Mouse (Mus musculus) CH12.LX (cell line): ENCODE data around the gene Nek11.

Experiments used
- CTCF ChIP-seq, 2 experiments: IDR thresholded peaks in 1 of 2; conservative IDR thresholded peaks in 1 of 2; 2 replicates each; pipeline ENCODE4 v1.5.1; 2011 to 2012; ENCODE audit warnings: low read depth in 2 of 2, low read length in 2 of 2, improper control_type of control experiment in 1 of 2, inconsistent platforms in 1 of 2, mild to moderate bottlenecking in 1 of 2, moderate library complexity in 1 of 2
- EP300 ChIP-seq: IDR thresholded peaks from 2 replicates; pipeline ENCODE4 v1.6.1; 2011; ENCODE audit warnings: low read length, improper control_type of control experiment
- GABPA ChIP-seq: IDR thresholded peaks from 2 replicates; pipeline ENCODE4 v1.6.1; 2012; ENCODE audit warnings: low read depth, low read length, improper control_type of control experiment, inconsistent platforms; ENCODE audit not compliant: insufficient replicate concordance
- HCFC1 ChIP-seq: IDR thresholded peaks from 2 replicates; pipeline ENCODE4 v1.6.1; 2012; ENCODE audit warnings: low read depth, mild to moderate bottlenecking, inconsistent platforms, low read length, improper control_type of control experiment
- KAT2A ChIP-seq: IDR thresholded peaks from 2 replicates; pipeline ENCODE4 v1.6.1; 2012; ENCODE audit warnings: low read length, improper control_type of control experiment, inconsistent platforms; ENCODE audit not compliant: insufficient replicate concordance
- MAFK ChIP-seq: IDR thresholded peaks from 2 replicates; pipeline ENCODE4 v1.6.1; 2011; ENCODE audit warnings: low read length, improper control_type of control experiment; ENCODE audit not compliant: insufficient replicate concordance
- MXI1 ChIP-seq: IDR thresholded peaks from 2 replicates; pipeline ENCODE4 v1.6.1; 2011; ENCODE audit warnings: mild to moderate bottlenecking, low read depth, low read length, improper control_type of control experiment
- NRF1 ChIP-seq: IDR thresholded peaks from 2 replicates; pipeline ENCODE4 v1.6.1; 2014; ENCODE audit warnings: low read depth, mild to moderate bottlenecking, inconsistent platforms, low read length, improper control_type of control experiment, moderate library complexity
- PAX5 ChIP-seq: IDR thresholded peaks from 2 replicates; pipeline ENCODE4 v1.6.1; 2012; ENCODE audit warnings: low read length, inconsistent platforms, mixed read lengths
- POLR2A ChIP-seq: IDR thresholded peaks from 2 replicates; pipeline ENCODE4 v1.6.1; 2011; ENCODE audit warnings: low read depth, mild to moderate bottlenecking, improper control_type of control experiment, low read length
- RCOR1 ChIP-seq: conservative IDR thresholded peaks from 2 replicates; pipeline ENCODE4 v1.6.1; 2012; ENCODE audit warnings: low read depth, mild to moderate bottlenecking, inconsistent platforms, low read length, improper control_type of control experiment
- SMC3 ChIP-seq: IDR thresholded peaks from 2 replicates; pipeline ENCODE4 v1.6.1; 2011; ENCODE audit warnings: low read depth, low read length, improper control_type of control experiment
- ZMIZ1 ChIP-seq: IDR thresholded peaks from 2 replicates; pipeline ENCODE4 v1.6.1; 2012; ENCODE audit warnings: low read depth, mild to moderate bottlenecking, inconsistent platforms, low read length, improper control_type of control experiment
- ZNF384 ChIP-seq: IDR thresholded peaks from 2 replicates; pipeline ENCODE4 v1.6.1; 2012; ENCODE audit warnings: low read depth, low read length, improper control_type of control experiment, inconsistent platforms

- TF ChIP-seq MAFK (no peak), CTCF (conservative IDR thresholded peaks at IDR 0.05 in 1 of 2, IDR thresholded peaks at IDR 0.05 in 1 of 2; ENCODE audit: low read depth in 2 of 2, low read length in 2 of 2) (no peak), MXI1 (no peak), SMC3 (no peak), ZMIZ1 (no peak), GABPA (no peak), EP300 (no peak), ZNF384 (no peak), POLR2A (no peak), PAX5 (no peak), HCFC1 (no peak), RCOR1 (no peak), KAT2A (no peak), NRF1 (no peak)
Measured at GRCm38 (mm10) chr9:105377622-105378021, 17.7 kb downstream of the Nek11 start.
